Mouse (Mus musculus) spleen, adult 18-20 months (tissue): ENCODE measurements around the gene St6galnac5.

Experiments used
- DNase-seq, 2 experiments: peaks; one replicate each; pipeline ENCODE4 v3.0.0; 2022; ENCODE audit warnings: mixed read lengths in 2 of 2

Gene St6galnac5

DNA sequence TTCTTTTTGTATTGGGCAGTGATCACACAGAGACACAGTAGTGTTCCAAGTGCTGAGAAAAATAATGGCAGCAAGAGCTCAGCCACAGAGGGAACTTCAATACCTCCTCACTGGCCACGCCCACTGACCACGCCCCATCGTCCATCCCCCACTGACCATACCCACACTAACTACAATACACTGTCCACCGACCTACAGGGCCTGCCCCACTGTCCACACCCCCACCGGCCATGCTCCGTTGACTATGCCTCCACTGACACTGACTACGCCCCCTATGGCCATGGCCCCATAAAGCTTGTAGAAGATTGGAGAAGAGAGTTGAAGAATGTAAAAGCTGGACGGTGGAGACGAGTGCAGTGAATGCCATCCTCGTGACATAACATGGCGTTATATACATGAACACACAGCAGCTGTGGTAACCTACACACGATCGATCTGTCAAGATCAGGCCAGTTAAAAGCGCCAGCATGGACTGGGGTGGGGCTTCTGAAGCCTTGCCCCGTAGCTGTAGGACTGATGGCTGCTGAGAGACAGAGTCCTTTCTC lies 32.7 kb downstream of the St6galnac5 start:
- no peak for DNase-seq

GRCm38 (mm10) chr3:152948556-152948955 lies 33.5 kb downstream of the St6galnac5 start:
- DNase-seq = no peak

- no peak for DNase-seq
Measured at GRCm38 (mm10) chr3:152947031-152947640, 34.9 kb downstream of the St6galnac5 start.

GRCm38 (mm10) chr3:152944766-152945165 lies 37.3 kb downstream of the St6galnac5 start:
- no peak for DNase-seq

DNA sequence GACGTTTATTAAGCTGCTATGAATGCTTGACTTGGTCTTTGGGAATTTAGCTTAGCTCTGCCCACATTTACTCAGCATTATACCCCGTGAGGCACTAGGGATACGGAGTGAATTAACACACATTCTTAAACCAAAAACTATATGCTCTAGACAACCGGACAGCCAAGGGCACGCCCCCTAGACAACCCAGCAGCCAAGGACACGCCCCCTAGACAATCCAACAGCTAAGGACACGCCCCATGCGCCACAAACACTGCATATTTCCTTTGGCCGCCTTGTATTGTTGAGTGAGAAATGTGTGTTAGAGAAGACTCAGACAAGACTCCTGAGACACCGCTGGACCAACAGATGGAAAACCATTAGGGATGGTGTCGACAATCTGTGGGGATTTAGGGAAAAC lies 39.1 kb downstream of the St6galnac5 start:
- peak in 1 of 2 experiments; percentile 10 for DNase-seq

GRCm38 (mm10) chr3:152941671-152942070 lies 40.4 kb downstream of the St6galnac5 start:
- DNase-seq = no peak

DNA sequence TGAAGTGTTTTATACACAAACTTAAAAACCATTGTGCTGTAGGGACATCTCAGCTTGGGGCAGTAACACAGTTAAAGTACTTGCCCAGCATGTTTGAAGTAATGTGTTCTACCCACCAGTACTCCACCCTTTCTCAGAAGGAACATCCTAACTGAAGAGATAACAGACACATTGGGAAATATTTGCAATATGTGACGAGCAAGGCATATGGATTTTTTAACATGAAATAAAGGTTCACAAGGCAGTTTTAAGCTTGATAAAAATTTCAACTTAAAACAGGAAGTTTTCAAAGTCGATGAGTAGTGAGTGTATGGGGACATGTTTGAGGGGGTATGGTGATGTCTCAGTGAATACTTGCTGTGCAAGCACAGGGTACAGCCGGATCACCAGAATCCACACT lies 45.7 kb downstream of the St6galnac5 start:
- no peak for DNase-seq

DNA sequence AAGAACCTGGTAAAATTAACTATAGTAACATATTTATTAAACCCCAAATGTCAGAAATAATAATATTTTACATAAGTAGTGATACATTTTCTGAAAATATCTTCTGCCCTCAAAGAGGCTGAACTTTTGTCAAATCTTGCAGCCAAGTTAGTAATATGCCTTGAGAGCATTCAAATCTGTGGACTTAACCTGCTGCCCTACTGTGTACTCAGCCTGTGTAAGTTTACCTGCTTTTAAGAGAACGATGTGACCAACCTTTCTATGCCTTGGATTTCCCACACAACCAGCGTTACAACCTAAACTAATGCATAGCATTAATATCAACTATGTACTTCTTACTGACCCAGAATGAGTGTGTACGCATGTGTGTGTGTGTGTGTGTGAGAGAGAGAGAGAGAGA lies 48.3 kb downstream of the St6galnac5 start:
- DNase-seq = no peak

DNA sequence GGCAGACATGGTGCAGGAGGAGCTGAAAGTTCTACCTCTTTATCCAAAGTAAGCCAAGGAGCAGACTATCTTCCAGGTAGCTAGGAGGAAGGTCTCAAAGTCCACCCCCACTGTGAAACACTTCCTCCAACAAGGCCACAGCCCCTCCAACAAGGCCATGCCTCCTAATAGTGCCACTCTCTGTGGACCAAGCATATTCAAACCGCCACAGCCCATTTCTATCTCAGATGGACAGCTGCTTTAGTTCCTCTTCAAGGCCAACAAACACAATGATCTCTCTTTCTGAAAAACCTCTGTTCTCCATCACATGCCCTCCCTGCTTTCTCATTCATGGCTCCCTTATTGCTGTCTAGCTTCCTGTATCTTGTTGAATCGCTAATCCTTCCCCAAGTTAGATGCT lies 49.5 kb downstream of the St6galnac5 start:
- DNase-seq = no peak

GRCm38 (mm10) chr3:152932096-152932495 lies 50.0 kb downstream of the St6galnac5 start:
- DNase-seq = no peak

DNA sequence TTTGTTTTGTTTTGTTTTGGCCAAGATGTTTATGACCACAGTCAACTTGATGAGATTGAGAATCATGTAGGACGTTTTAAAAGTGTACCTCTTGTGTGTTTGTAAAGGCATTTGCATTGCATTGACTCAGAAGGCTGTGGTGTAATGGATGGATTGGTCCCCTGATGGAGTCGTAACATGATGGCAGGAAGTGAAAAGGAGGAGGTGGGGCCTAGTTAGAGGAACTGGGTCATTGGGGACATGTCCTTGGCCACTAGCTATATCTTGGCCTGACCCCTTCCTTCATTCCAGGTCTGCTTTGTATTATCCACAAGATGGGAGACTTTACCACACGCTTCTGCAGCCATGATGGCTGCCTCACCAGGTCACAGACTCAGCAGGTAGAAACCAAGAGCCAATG lies 50.7 kb downstream of the St6galnac5 start:
- no peak for DNase-seq

DNA sequence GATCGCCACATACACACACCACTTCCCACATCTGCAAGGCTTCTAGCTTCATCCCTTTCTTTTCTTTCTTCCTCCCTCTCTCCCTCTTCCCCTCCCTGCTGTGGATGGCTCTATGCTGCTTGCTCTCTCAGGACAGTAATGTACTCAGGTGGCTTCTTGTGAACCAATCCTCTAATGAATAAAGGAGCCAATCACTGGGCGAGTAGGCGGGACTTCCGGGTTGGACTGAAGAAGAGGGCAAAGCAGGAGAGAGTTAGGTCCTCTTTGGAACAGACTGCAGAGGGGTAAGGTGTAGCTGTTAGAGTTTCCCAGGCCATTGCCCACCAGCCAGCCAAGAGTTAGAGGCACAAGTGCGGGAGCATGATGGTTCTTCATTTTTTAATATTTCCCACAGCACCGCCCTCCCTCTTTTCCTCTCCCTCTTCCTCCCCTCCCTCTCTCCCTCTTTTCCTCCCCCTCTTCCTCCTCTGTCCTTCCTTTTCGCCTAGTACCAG lies 52.2 kb downstream of the St6galnac5 start:
- DNase-seq = peak in 1 of 2 experiments; percentile 43

- DNase-seq = no peak
Measured at GRCm38 (mm10) chr3:152929256-152929787, 52.7 kb downstream of the St6galnac5 start.

GRCm38 (mm10) chr3:152928287-152928975 lies 53.6 kb downstream of the St6galnac5 start:
- DNase-seq = no peak

DNA sequence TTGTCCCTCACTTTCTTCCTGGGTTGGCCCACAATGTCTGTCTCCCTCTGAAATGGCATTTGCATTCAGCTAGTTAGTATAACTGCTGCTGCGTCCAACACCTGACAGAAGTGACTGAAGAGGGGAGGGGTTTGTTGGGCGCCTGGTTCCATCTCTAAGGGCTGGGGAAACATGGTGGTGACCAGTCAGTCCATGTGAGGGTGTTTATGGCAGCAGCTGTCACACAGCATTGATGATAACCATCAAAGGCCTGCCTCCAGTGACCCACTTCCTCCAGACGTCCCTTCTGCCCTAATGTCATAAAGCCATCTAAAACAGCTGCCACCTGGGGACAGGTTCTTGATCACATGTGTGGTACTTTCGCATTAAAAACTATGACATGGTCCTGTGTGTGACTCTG lies 55.9 kb downstream of the St6galnac5 start:
- DNase-seq = no peak

- no peak for DNase-seq
Measured at GRCm38 (mm10) chr3:152925364-152925763, 56.7 kb downstream of the St6galnac5 start.

DNA sequence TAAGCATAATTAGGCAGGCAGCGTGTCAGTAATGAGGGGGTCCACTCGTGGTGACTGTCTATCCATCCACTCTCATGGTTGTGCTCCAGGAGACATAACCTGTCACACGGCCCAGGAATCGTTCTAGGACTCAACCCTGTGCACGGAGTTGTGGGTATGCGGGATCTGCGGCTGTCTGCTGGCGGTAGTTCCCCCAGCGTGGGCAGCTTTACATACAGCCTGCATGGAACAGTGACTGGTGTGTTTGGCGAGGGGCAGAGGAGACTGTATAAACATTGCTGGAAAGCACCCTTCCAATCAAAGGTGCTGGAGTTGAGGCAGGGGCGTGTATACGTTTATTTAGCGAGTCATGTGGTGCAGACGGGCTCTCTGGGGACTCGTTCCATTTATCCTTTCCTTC lies 58.5 kb downstream of the St6galnac5 start:
- no peak for DNase-seq

- DNase-seq = no peak
Measured at GRCm38 (mm10) chr3:152920365-152920764, 61.7 kb downstream of the St6galnac5 start.

- no peak for DNase-seq
Measured at GRCm38 (mm10) chr3:152919101-152919500, 62.9 kb downstream of the St6galnac5 start.

- DNase-seq = no peak
Measured at GRCm38 (mm10) chr3:152917579-152917978, 64.5 kb downstream of the St6galnac5 start.

DNA sequence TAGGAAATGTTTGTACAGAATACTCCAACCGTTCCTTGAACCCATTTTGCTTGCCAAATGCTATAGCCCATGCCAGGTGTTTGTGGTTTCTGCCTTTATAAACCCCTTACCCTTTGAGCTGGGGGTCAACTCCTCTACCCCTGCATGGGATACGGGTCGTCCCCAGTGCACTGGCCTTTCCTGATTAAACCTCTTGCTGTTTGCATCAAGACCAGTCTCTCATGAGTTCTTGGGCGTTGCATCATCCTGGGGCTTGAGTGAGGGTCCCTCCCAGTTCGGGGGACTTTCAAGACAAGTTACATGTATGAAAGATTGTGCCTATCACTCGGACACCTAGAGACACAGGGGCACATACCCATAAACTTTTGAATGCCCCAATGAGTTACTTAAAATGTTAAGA lies 67.7 kb downstream of the St6galnac5 start:
- DNase-seq = no peak

GRCm38 (mm10) chr3:152913625-152914024 lies 68.4 kb downstream of the St6galnac5 start:
- no peak for DNase-seq

GRCm38 (mm10) chr3:152913150-152913549 lies 68.9 kb downstream of the St6galnac5 start:
- DNase-seq = no peak
